Comparison of ENCODE assay signal across 20 mouse cellular contexts in genomic region chr10:75417363-75418042, GRCm38 (mm10). TPM values are rescaled to one million over a fixed set of nuclear protein-coding genes. Genes with fewer than 3 reads are reported as not detected.
DNase-seq lines count a peak whose midpoint lies in the region; ATAC-seq and TF ChIP-seq lines count a peak whose summit lies in the region.
"Had no signal": no experiment of that assay in that cellular context is flagged by ENCODE, and none has a peak within 500 bp of the region (broad histone marks: within the 10 kb centered on the region; RNA-seq: fewer than 3 reads in every experiment).

No protein-coding gene starts in this region.

- H3K4me1 ChIP-seq in heart, adult 2 months (ENCODE audit: control insufficient read depth, insufficient read depth, low read length): peaks cover 3% of the 10 kb centered on the region
- no peaks in the 10 kb centered on the region for H3K4me1 ChIP-seq in lung, postnatal 0 days (ENCODE audit: insufficient read depth, low read depth, low read length)

- WGBS in heart, adult 2 months: 97% methylated on average over 8 of the region's 8 CpGs
- WGBS in lung, postnatal 0 days: 46% methylated on average over 8 of the region's 8 CpGs

- peak; percentile 51 for TF ChIP-seq CTCF in heart, adult 2 months (IDR thresholded peaks at IDR 0.05)
- peak; percentile 42 for TF ChIP-seq CTCF in lung, postnatal 0 days (IDR thresholded peaks at IDR 0.05)

- ATAC-seq in lung, postnatal 0 days: no peak
- ATAC-seq: forebrain, embryonic 14.5 days; hindbrain, embryonic 16.5 days; midbrain, embryonic 13.5 days had no signal

- no peak for TF ChIP-seq EP300 in heart, adult 2 months (IDR thresholded peaks at IDR 0.05; ENCODE audit: insufficient read depth, low read depth, low read length)
- no peak for TF ChIP-seq EP300 in lung, postnatal 0 days (IDR thresholded peaks at IDR 0.05)

- H3K4me2 ChIP-seq in lung, postnatal 0 days (replicated peaks; ENCODE audit: low read depth, low read length): no peak overlapping the region
- H3K4me2 ChIP-seq: kidney, embryonic 15.5 days; liver, embryonic 13.5 days; midbrain, embryonic 13.5 days had no signal

- no peaks in the 10 kb centered on the region for H3K9me3 ChIP-seq in lung, postnatal 0 days (ENCODE audit: low read length)
- H3K9me3 ChIP-seq: heart, embryonic 10.5 days; kidney, embryonic 15.5 days; liver, embryonic 13.5 days; midbrain, embryonic 13.5 days had no signal

- no peaks in the 10 kb centered on the region for H3K79me2 ChIP-seq in heart, adult 2 months (replicated peaks; ENCODE audit: control insufficient read depth, insufficient read depth, low read length)

- DNase-seq in heart, adult 2 months: no peak
- DNase-seq in heart, postnatal 4 days: no peak
- DNase-seq in lung, postnatal 0 days (ENCODE audit: low spot score): no peak
- DNase-seq in lung, adult 18-20 months: no peak
- DNase-seq in R1 (ENCODE audit: low read depth, low spot score): peak; percentile 49
- peak; percentile 77 for DNase-seq in naive thymus-derived CD4-positive, alpha-beta T cell, adult 2 months (ENCODE audit: low read depth)
- DNase-seq in frontal cortex, postnatal 36 days (ENCODE audit: low spot score in 2 of 2): no peak
- no peak for DNase-seq in thymus, postnatal 4 days
- DNase-seq: adrenal gland, adult 2 months; cerebellum, adult 18-20 months; embryo, embryonic 11 days; heart, postnatal 14 days; layer of hippocampus, adult 9-11 months; liver, embryonic 13.5 days; lung, postnatal 36 days had no signal

- H3K4me3 ChIP-seq in heart, adult 2 months: no peak overlapping the region
- no peak overlapping the region for H3K4me3 ChIP-seq in lung, postnatal 0 days (ENCODE audit: low read depth, low read length)
- H3K4me3 ChIP-seq: heart, embryonic 10.5 days; kidney, embryonic 15.5 days; liver, embryonic 13.5 days; midbrain, embryonic 13.5 days had no signal

- no peak for TF ChIP-seq POLR2A in heart, adult 2 months (IDR thresholded peaks at IDR 0.05; ENCODE audit: insufficient read depth, low read depth, low read length)

- no peak overlapping the region for H3K27ac ChIP-seq in heart, adult 2 months
- H3K27ac ChIP-seq in lung, postnatal 0 days (ENCODE audit: low read length): no peak overlapping the region
- H3K27ac ChIP-seq: heart, embryonic 10.5 days; kidney, embryonic 15.5 days; liver, embryonic 13.5 days; midbrain, embryonic 13.5 days had no signal

- H3K9ac ChIP-seq in heart, adult 2 months (ENCODE audit: low read depth, low read length): no peak overlapping the region
- no peak overlapping the region for H3K9ac ChIP-seq in lung, postnatal 0 days (replicated peaks; ENCODE audit: low read depth)
- H3K9ac ChIP-seq: kidney, embryonic 15.5 days; liver, embryonic 13.5 days; midbrain, embryonic 13.5 days had no signal

- no peaks in the 10 kb centered on the region for H3K27me3 ChIP-seq in heart, adult 2 months (ENCODE audit: control insufficient read depth, insufficient read depth, low read length)
- no peaks in the 10 kb centered on the region for H3K27me3 ChIP-seq in lung, postnatal 0 days (replicated peaks; ENCODE audit: insufficient read depth, low read length)
- H3K27me3 ChIP-seq: kidney, embryonic 15.5 days; liver, embryonic 13.5 days; midbrain, embryonic 13.5 days had no signal

- intact Hi-C loops in heart, adult 2 months (cut with DNase I): no loop called here

- no peaks in the 10 kb centered on the region for H3K36me3 ChIP-seq in heart, adult 2 months (ENCODE audit: control insufficient read depth, insufficient read depth, low read length)
- no peaks in the 10 kb centered on the region for H3K36me3 ChIP-seq in lung, postnatal 0 days (ENCODE audit: insufficient read depth, low read length)
- H3K36me3 ChIP-seq: heart, embryonic 10.5 days; kidney, embryonic 15.5 days; liver, embryonic 13.5 days; midbrain, embryonic 13.5 days had no signal

RNA-seq across cellular contexts. Expression of gene Upb1, which starts 16.6 kb away (rescaled TPM):
- total RNA-seq in heart, adult 2 months (2021): under 1 TPM; 0.70 to 0.89 TPM
- 0.35 and 0.70 TPM in 2 replicates for polyA plus RNA-seq in heart, adult 2 months (2012; rRNA removed)
- under 1 TPM; 0.54 to 0.60 TPM for total RNA-seq in heart, postnatal 4 days (2021)
- 0.27 and 0.33 TPM in 2 replicates for polyA plus RNA-seq in lung, postnatal 0 days (2015; fragmentation: Nextera tagmentation; extraction: Ambion mirVana)
- polyA plus RNA-seq: midbrain, embryonic 13.5 days had no signal

Comparison
In these comparisons a context has a peak if more than half of its experiments do, and no peak if none do; other contexts are left out.
1. DNase-seq: peak in R1 (single experiment) and naive thymus-derived CD4-positive, alpha-beta T cell, adult 2 months (single experiment); none in heart, adult 2 months (0 of 2), heart, postnatal 4 days (single experiment), lung, postnatal 0 days (single experiment), lung, adult 18-20 months (0 of 2), frontal cortex, postnatal 36 days (0 of 2) and thymus, postnatal 4 days (single experiment).